Comparison of ENCODE assay signal across 34 mouse cellular contexts in the genomic region with DNA sequence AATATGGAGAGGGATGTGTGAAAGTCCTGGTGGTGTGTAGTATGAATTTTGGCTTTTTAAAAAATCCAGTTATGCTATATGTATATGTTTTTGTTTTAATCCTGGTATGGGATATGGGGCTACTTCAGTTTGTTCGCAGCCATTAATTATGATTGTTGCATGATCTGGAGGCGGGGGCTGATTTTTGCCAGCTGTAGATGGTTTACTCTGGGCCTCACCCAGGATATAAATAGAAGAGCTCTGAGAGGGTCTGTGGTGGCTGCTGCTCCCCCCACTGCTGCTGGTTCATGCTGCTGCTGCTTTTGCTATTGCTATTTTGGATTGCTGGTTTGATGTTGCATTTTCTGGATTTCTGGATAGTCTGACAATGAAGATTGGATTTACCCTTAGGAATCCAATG. TPM values are rescaled to one million over a fixed set of nuclear protein-coding genes. Genes with fewer than 3 reads are reported as not detected.
DNase-seq lines count a peak whose midpoint lies in the region; ATAC-seq and TF ChIP-seq lines count a peak whose summit lies in the region.
"Had no signal": no experiment of that assay in that cellular context is flagged by ENCODE, and none has a peak within 500 bp of the region (broad histone marks: within the 10 kb centered on the region; RNA-seq: fewer than 3 reads in every experiment).

No protein-coding gene starts in this region.

- TF ChIP-seq POLR2A in lung, adult 2 months (IDR thresholded peaks at IDR 0.05; ENCODE audit: borderline replicate concordance, extremely low read depth, low read depth, low read length) = no peak

- H3K4me1 ChIP-seq in lung, embryonic 15.5 days = peaks cover 3% of the 10 kb centered on the region
- no peaks in the 10 kb centered on the region for H3K4me1 ChIP-seq in lung, adult 2 months (ENCODE audit: control insufficient read depth, insufficient read depth, low read length)
- H3K4me1 ChIP-seq: embryonic facial prominence, embryonic 15.5 days; hindbrain, embryonic 10.5 days; hindbrain, embryonic 13.5 days; intestine, embryonic 15.5 days had no signal

- H3K4me2 ChIP-seq in lung, embryonic 15.5 days = no peak overlapping the region
- H3K4me2 ChIP-seq: embryonic facial prominence, embryonic 15.5 days; heart, embryonic 13.5 days; hindbrain, embryonic 13.5 days; intestine, embryonic 15.5 days had no signal

- no peak for TF ChIP-seq CTCF in lung, adult 2 months (IDR thresholded peaks at IDR 0.05; ENCODE audit: insufficient read depth, low read length)

- no peak overlapping the region for H3K4me3 ChIP-seq in lung, embryonic 15.5 days
- no peak overlapping the region for H3K4me3 ChIP-seq in lung, adult 2 months (replicated peaks; ENCODE audit: extremely low read depth, low read depth, low read length)
- H3K4me3 ChIP-seq: embryonic facial prominence, embryonic 15.5 days; gastrocnemius, adult 2 months; heart, adult 2 months; heart, embryonic 10.5 days; heart, embryonic 13.5 days; hindbrain, embryonic 10.5 days; hindbrain, embryonic 13.5 days; intestine, embryonic 15.5 days had no signal

- peak; percentile 43 for DNase-seq in heart, adult 11 months
- no peak for DNase-seq in heart, adult 18-20 months
- DNase-seq in lung, adult 2 months = no peak
- DNase-seq in lung, postnatal 10 days = peak; percentile 26
- no peak for DNase-seq in lung, postnatal 25 days (ENCODE audit: low spot score)
- DNase-seq: adrenal gland, adult 2 months; adrenal gland, postnatal 14 days; B cell, adult 2 months; cerebellum, adult 11 months; cerebellum, adult 2 months; cerebellum, postnatal 10 days; cerebellum, postnatal 36 days; embryo, embryonic 11 days; forebrain, postnatal 0 days; gastrocnemius, adult 2 months; gastrocnemius, postnatal 14 days; heart, adult 2 months; heart, postnatal 36 days had no signal

- no peaks in the 10 kb centered on the region for H3K36me3 ChIP-seq in lung, embryonic 15.5 days
- H3K36me3 ChIP-seq: embryonic facial prominence, embryonic 15.5 days; heart, embryonic 10.5 days; heart, embryonic 13.5 days; hindbrain, embryonic 10.5 days; hindbrain, embryonic 13.5 days; intestine, embryonic 15.5 days had no signal

- H3K9me3 ChIP-seq in lung, embryonic 15.5 days = no peaks in the 10 kb centered on the region
- H3K9me3 ChIP-seq: embryonic facial prominence, embryonic 15.5 days; heart, embryonic 10.5 days; heart, embryonic 13.5 days; hindbrain, embryonic 13.5 days; intestine, embryonic 15.5 days had no signal

- WGBS in lung, embryonic 15.5 days = 49% methylated on average over 2 of the region's 2 CpGs
- 70% methylated on average over 2 of the region's 2 CpGs for WGBS in lung, adult 2 months

- peak; percentile 74; the same call in 1 of the 2 replicates for ATAC-seq in lung, embryonic 15.5 days (ENCODE audit: borderline replicate concordance, extremely low read depth, low FRiP score, low TSS enrichment)
- ATAC-seq: forebrain, embryonic 14.5 days; forebrain, postnatal 0 days; hindbrain, embryonic 16.5 days; intestine, embryonic 15.5 days had no signal

- no peaks in the 10 kb centered on the region for H3K27me3 ChIP-seq in lung, embryonic 15.5 days
- H3K27me3 ChIP-seq: embryonic facial prominence, embryonic 15.5 days; heart, embryonic 13.5 days; hindbrain, embryonic 13.5 days; intestine, embryonic 15.5 days had no signal

- no peak overlapping the region; the same call in 1 of the 2 replicates for H3K27ac ChIP-seq in lung, embryonic 15.5 days
- H3K27ac ChIP-seq: embryonic facial prominence, embryonic 15.5 days; gastrocnemius, adult 2 months; heart, adult 2 months; heart, embryonic 10.5 days; heart, embryonic 13.5 days; hindbrain, embryonic 10.5 days; hindbrain, embryonic 13.5 days; intestine, embryonic 15.5 days had no signal

- no peak overlapping the region for H3K9ac ChIP-seq in lung, embryonic 15.5 days
- H3K9ac ChIP-seq: embryonic facial prominence, embryonic 15.5 days; forebrain, postnatal 0 days; heart, embryonic 13.5 days; hindbrain, embryonic 13.5 days; intestine, embryonic 15.5 days had no signal

RNA-seq across cellular contexts. Expression of gene Glycam1, which starts 25.9 kb away (rescaled TPM):
- 100 to 1,000 TPM in 1 of 2 experiments, not detected in 1; 120 TPM for total RNA-seq in heart, adult 18-20 months (2021)
- polyA plus RNA-seq in lung, embryonic 15.5 days (2015; fragmentation: Nextera tagmentation; extraction: Ambion mirVana) = not detected in 2 replicates
- polyA plus RNA-seq in lung, adult 2 months (2012; rRNA removed) = not detected in 2 replicates
- total RNA-seq: adrenal gland, adult 2 months; adrenal gland, postnatal 14 days; adrenal gland, postnatal 4 days; forebrain, postnatal 0 days; gastrocnemius, adult 2 months; gastrocnemius, postnatal 14 days; gastrocnemius, postnatal 4 days; heart, adult 2 months; heart, postnatal 36 days; MEL had no signal
- polyA plus RNA-seq: adrenal gland, adult 2 months; cerebellum, adult 2 months; embryonic facial prominence, embryonic 11.5 days; embryonic facial prominence, embryonic 15.5 days; forebrain, embryonic 11.5 days; forebrain, embryonic 14.5 days; forebrain, postnatal 0 days; frontal cortex, adult 2 months; heart, adult 2 months; heart, embryonic 10.5 days; heart, embryonic 13.5 days; heart, postnatal 0 days; hindbrain, embryonic 10.5 days; hindbrain, embryonic 13.5 days; hindbrain, embryonic 16.5 days; intestine, embryonic 15.5 days had no signal

RNA-seq across cellular contexts. Expression of gene Ppp1r1a, which starts 53.0 kb away (rescaled TPM):
- total RNA-seq in heart, adult 18-20 months (2021) = 10 to 100 TPM in 1 of 2 experiments, 1 to 10 TPM in 1; 9.9 to 10.1 TPM
- 8.0 and 8.9 TPM in 2 replicates for polyA plus RNA-seq in lung, embryonic 15.5 days (2015; fragmentation: Nextera tagmentation; extraction: Ambion mirVana)
- polyA plus RNA-seq in lung, adult 2 months (2012; rRNA removed) = 6.9 and 9.0 TPM in 2 replicates
- total RNA-seq: MEL had no signal

Comparison
In these comparisons a context has a peak if more than half of its experiments do, and no peak if none do; other contexts are left out.
1. DNase-seq: peak in heart, adult 11 months (single experiment) and lung, postnatal 10 days (single experiment); none in heart, adult 18-20 months (0 of 2), lung, adult 2 months (single experiment) and lung, postnatal 25 days (single experiment).